Mouse (Mus musculus): ENCODE measurements at regions not wholly inside any gene's neighbourhood (a gene's known extent, or its start where the extent isn't known, plus 50 kb on each side); places are given as distances from the start of the nearest gene placed in this dataset.

DNA sequence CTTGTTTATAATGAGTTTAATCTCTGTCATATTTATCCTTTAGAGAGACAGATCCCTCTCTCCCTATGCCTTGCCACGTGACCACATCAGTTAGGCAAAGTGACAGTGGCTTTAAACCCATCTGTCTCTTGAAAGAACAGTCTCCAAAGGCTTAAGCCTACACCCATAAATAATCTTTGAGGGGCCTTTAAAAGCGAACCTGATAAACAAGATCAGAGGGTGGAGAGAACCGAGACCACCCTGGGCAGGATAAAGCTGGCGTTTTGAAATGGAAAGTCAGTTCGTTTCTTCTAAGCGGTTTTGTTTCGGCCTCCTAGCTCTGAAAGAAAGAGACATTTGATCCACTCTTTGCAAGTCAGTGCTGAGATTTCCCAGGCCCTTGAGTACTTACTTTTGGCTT lies 149.5 kb downstream of the Ackr3 start:
- Histone ChIP-seq H3K4me3 (ENCODE audit: control insufficient read depth, insufficient read depth, low read length) (no peak overlapping the region), H3K4me1 (replicated peaks; ENCODE audit: control insufficient read depth, insufficient read depth, low read length) (no peaks in the 10 kb centered on the region), H3K36me3 (ENCODE audit: control insufficient read depth, insufficient read depth, low read length) (no peaks in the 10 kb centered on the region), H3K27ac (ENCODE audit: control insufficient read depth, insufficient read depth, low read length) (no peak overlapping the region), H3K27me3 (ENCODE audit: control insufficient read depth, insufficient read depth, low read length) (no peaks in the 10 kb centered on the region)
- DNase-seq, result no peak
- WGBS, result 57% methylated on average over 7 of the region's 7 CpGs
- TF ChIP-seq POLR2A (IDR thresholded peaks at IDR 0.05; ENCODE audit: control insufficient read depth, extremely low read depth, insufficient read depth, low read length, poor library complexity), result no peak
- TF ChIP-seq CTCF (IDR thresholded peaks at IDR 0.05; ENCODE audit: borderline replicate concordance, control insufficient read depth, extremely low read depth, insufficient read depth, low read length, poor library complexity), result no peak

DNA sequence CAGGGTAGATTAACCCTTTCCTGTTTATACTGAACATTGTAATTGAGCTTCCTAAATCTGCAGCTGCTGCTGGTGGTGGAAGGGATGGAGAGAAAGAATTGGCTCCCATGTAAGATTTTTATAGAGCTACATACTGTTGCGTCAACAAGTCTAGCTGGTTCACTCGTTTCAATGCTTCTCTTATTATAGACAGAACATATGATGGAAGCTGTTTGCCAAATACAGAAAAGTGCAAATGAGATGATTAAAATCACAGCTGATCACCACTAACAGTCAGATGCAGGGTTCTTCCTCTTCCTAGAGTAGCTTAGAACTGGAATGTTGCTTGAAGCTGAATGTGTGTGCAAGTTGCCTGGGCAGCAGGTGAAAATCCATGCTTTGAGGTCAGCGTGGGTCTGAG lies 152.8 kb downstream of the Ackr3 start:
- no peak for DNase-seq

DNA sequence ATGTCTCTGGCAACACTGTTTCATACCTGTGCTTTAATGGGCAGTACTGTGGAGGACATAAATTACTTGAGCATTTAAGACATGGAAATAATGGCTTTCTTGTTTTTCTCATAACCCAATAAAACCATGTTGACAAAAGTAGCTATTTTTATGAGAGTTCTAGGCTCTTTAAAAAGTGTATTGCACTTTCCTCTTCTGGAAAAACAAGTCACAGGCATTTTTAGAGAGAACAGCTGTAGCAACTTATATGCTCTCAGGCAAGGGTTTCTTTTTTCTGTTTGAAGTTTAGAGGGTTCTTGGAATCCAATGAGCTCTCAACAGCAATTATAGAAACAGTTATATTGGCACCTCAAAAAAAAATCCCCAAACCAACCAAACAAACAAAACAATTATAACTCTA lies 153.6 kb downstream of the Ackr3 start:
- Histone ChIP-seq H3K36me3 (ENCODE audit: control insufficient read depth, insufficient read depth, low read length) (no peaks in the 10 kb centered on the region), H3K4me1 (replicated peaks; ENCODE audit: control insufficient read depth, insufficient read depth, low read length) (no peaks in the 10 kb centered on the region), H3K27ac (ENCODE audit: control insufficient read depth, insufficient read depth, low read length) (no peak overlapping the region), H3K27me3 (ENCODE audit: control insufficient read depth, insufficient read depth, low read length) (no peaks in the 10 kb centered on the region), H3K4me3 (ENCODE audit: control insufficient read depth, insufficient read depth, low read length) (no peak overlapping the region)
- no peak for DNase-seq
- TF ChIP-seq CTCF (IDR thresholded peaks at IDR 0.05; ENCODE audit: borderline replicate concordance, control insufficient read depth, extremely low read depth, insufficient read depth, low read length, poor library complexity) (no peak), POLR2A (IDR thresholded peaks at IDR 0.05; ENCODE audit: control insufficient read depth, extremely low read depth, insufficient read depth, low read length, poor library complexity) (no peak)

More for the DNA sequence above, 152.8 kb downstream of the Ackr3 start:
- H3K4me1 ChIP-seq (replicated peaks; ENCODE audit: control insufficient read depth, insufficient read depth, low read length), result no peaks in the 10 kb centered on the region
- 82% methylated on average over 3 of the region's 3 CpGs for WGBS
- TF ChIP-seq POLR2A (IDR thresholded peaks at IDR 0.05; ENCODE audit: control insufficient read depth, extremely low read depth, insufficient read depth, low read length, poor library complexity) (no peak), CTCF (IDR thresholded peaks at IDR 0.05; ENCODE audit: borderline replicate concordance, control insufficient read depth, extremely low read depth, insufficient read depth, low read length, poor library complexity) (no peak)
- no peaks in the 10 kb centered on the region for H3K36me3 ChIP-seq (ENCODE audit: control insufficient read depth, insufficient read depth, low read length)
- H3K4me3 ChIP-seq (ENCODE audit: control insufficient read depth, insufficient read depth, low read length), result no peak overlapping the region
- H3K27ac ChIP-seq (ENCODE audit: control insufficient read depth, insufficient read depth, low read length), result no peak overlapping the region
- no peaks in the 10 kb centered on the region for H3K27me3 ChIP-seq (ENCODE audit: control insufficient read depth, insufficient read depth, low read length)

- Histone ChIP-seq H3K4me3 (ENCODE audit: control insufficient read depth, insufficient read depth, low read length) (no peak overlapping the region), H3K36me3 (ENCODE audit: control insufficient read depth, insufficient read depth, low read length) (no peaks in the 10 kb centered on the region), H3K27me3 (ENCODE audit: control insufficient read depth, insufficient read depth, low read length) (no peaks in the 10 kb centered on the region), H3K4me1 (replicated peaks; ENCODE audit: control insufficient read depth, insufficient read depth, low read length) (no peaks in the 10 kb centered on the region), H3K27ac (ENCODE audit: control insufficient read depth, insufficient read depth, low read length) (no peak overlapping the region)
- no peak for TF ChIP-seq POLR2A (IDR thresholded peaks at IDR 0.05; ENCODE audit: control insufficient read depth, extremely low read depth, insufficient read depth, low read length, poor library complexity)
- TF ChIP-seq CTCF (IDR thresholded peaks at IDR 0.05; ENCODE audit: borderline replicate concordance, control insufficient read depth, extremely low read depth, insufficient read depth, low read length, poor library complexity), result no peak
- 75% methylated on average over 2 of the region's 2 CpGs for WGBS
- DNase-seq, result no peak
Observed at GRCm38 (mm10) chr1:90358971-90359370, 155.2 kb downstream of the Ackr3 start.

- DNase-seq, result no peak
- Histone ChIP-seq H3K36me3 (ENCODE audit: control insufficient read depth, insufficient read depth, low read length) (no peaks in the 10 kb centered on the region), H3K27me3 (ENCODE audit: control insufficient read depth, insufficient read depth, low read length) (no peaks in the 10 kb centered on the region), H3K4me3 (ENCODE audit: control insufficient read depth, insufficient read depth, low read length) (no peak overlapping the region), H3K27ac (ENCODE audit: control insufficient read depth, insufficient read depth, low read length) (no peak overlapping the region), H3K4me1 (replicated peaks; ENCODE audit: control insufficient read depth, insufficient read depth, low read length) (no peaks in the 10 kb centered on the region)
- WGBS, result 79% methylated on average over 3 of the region's 3 CpGs
- TF ChIP-seq POLR2A (IDR thresholded peaks at IDR 0.05; ENCODE audit: control insufficient read depth, extremely low read depth, insufficient read depth, low read length, poor library complexity) (no peak), CTCF (IDR thresholded peaks at IDR 0.05; ENCODE audit: borderline replicate concordance, control insufficient read depth, extremely low read depth, insufficient read depth, low read length, poor library complexity) (no peak)
Observed at GRCm38 (mm10) chr1:90360065-90360464, 156.3 kb downstream of the Ackr3 start.

- H3K27ac ChIP-seq (ENCODE audit: control insufficient read depth, insufficient read depth, low read length), result no peak overlapping the region
- no peaks in the 10 kb centered on the region for H3K4me1 ChIP-seq (replicated peaks; ENCODE audit: control insufficient read depth, insufficient read depth, low read length)
- H3K4me3 ChIP-seq (ENCODE audit: control insufficient read depth, insufficient read depth, low read length), result no peak overlapping the region
- DNase-seq, result no peak
- H3K27me3 ChIP-seq (ENCODE audit: control insufficient read depth, insufficient read depth, low read length), result no peaks in the 10 kb centered on the region
- TF ChIP-seq POLR2A (IDR thresholded peaks at IDR 0.05; ENCODE audit: control insufficient read depth, extremely low read depth, insufficient read depth, low read length, poor library complexity) (no peak), CTCF (IDR thresholded peaks at IDR 0.05; ENCODE audit: borderline replicate concordance, control insufficient read depth, extremely low read depth, insufficient read depth, low read length, poor library complexity) (no peak)
- WGBS, result 92% methylated on average over 4 of the region's 4 CpGs
- no peaks in the 10 kb centered on the region for H3K36me3 ChIP-seq (ENCODE audit: control insufficient read depth, insufficient read depth, low read length)
Observed at GRCm38 (mm10) chr1:90364444-90364843, 160.7 kb downstream of the Ackr3 start.

DNA sequence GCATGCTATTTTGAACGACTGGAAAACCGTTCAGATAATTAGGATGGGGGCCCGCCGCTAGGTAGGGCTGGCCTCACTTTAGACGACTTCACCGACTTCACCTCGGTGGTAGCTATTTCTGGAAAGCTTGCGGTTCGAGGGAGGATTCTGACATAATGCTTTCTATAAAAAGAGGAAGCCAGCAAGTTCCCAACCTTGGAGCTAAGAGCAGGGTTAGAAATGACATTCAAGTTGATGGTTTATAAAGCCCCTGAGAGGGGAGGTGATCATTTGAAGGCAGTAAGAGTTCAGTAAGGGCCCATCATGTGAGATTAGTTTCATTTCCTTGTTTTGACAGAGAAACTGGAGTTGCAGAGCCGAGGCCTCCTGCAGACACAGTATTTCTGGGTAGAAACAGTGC lies 164.8 kb downstream of the Ackr3 start:
- WGBS, result 5% methylated on average over 10 of the region's 10 CpGs
- Histone ChIP-seq H3K27ac (ENCODE audit: control insufficient read depth, insufficient read depth, low read length) (no peak overlapping the region), H3K36me3 (ENCODE audit: control insufficient read depth, insufficient read depth, low read length) (no peaks in the 10 kb centered on the region), H3K27me3 (ENCODE audit: control insufficient read depth, insufficient read depth, low read length) (no peaks in the 10 kb centered on the region), H3K4me3 (ENCODE audit: control insufficient read depth, insufficient read depth, low read length) (no peak overlapping the region), H3K4me1 (replicated peaks; ENCODE audit: control insufficient read depth, insufficient read depth, low read length) (no peaks in the 10 kb centered on the region)
- no peak for TF ChIP-seq POLR2A (IDR thresholded peaks at IDR 0.05; ENCODE audit: control insufficient read depth, extremely low read depth, insufficient read depth, low read length, poor library complexity)
- no peak for TF ChIP-seq CTCF (IDR thresholded peaks at IDR 0.05; ENCODE audit: borderline replicate concordance, control insufficient read depth, extremely low read depth, insufficient read depth, low read length, poor library complexity)
- DNase-seq, result no peak
